Mouse (Mus musculus) stomach, embryonic 16.5 days (tissue): ENCODE measurements around the gene Ice1. TPM values are rescaled to one million over a fixed set of nuclear protein-coding genes. Genes with fewer than 3 reads are reported as not detected.

ENCODE experiments used
- ATAC-seq: fragments of 200-750 bp; cut with Nextera tagmentation; 2 replicates; pipeline ENCODE4 v1.8.0; 2017; ENCODE audit warnings: moderate number of reproducible peaks, moderate TSS enrichment; ENCODE audit not compliant: insufficient read depth, low FRiP score
- H3K27ac ChIP-seq: fragments of 300-500 bp; sonication (generic); 2 replicates; pipeline ENCODE4 v1.5.1; 2014; ENCODE audit warnings: low read length
- H3K27me3 ChIP-seq: fragments of 300-500 bp; sonication (generic); 2 replicates; pipeline ENCODE4 v1.6.1; 2014; ENCODE audit warnings: low read length, control low read depth, mixed read lengths; ENCODE audit not compliant: control insufficient read depth, insufficient read depth
- H3K36me3 ChIP-seq: fragments of 300-500 bp; sonication (generic); 2 replicates; pipeline ENCODE4 v1.6.1; 2014; ENCODE audit warnings: low read length; ENCODE audit not compliant: control insufficient read depth, insufficient read depth
- H3K4me1 ChIP-seq: fragments of 300-500 bp; sonication (generic); 2 replicates; pipeline ENCODE4 v1.6.1; 2014; ENCODE audit warnings: low read length, control low read depth, mixed read lengths; ENCODE audit not compliant: control insufficient read depth, insufficient read depth
- H3K4me2 ChIP-seq: fragments of 300-500 bp; sonication (generic); 2 replicates; pipeline ENCODE4 v1.6.1; 2014; ENCODE audit warnings: low read depth, low read length, mixed read lengths
- H3K4me3 ChIP-seq: fragments of 300-500 bp; sonication (generic); replicated peaks from 2 replicates; pipeline ENCODE4 v1.5.1; 2014; ENCODE audit warnings: mild to moderate bottlenecking, low read length
- H3K9ac ChIP-seq: fragments of 300-500 bp; sonication (generic); 2 replicates; pipeline ENCODE4 v1.6.1; 2014; ENCODE audit warnings: low read length
- H3K9me3 ChIP-seq: fragments of 300-500 bp; sonication (generic); replicated peaks from 2 replicates; pipeline ENCODE4 v1.6.1; 2016; ENCODE audit warnings: low read length, control low read depth; ENCODE audit not compliant: control insufficient read depth
- WGBS: fragments of 180-500 bp; shearing (Covaris S2); extraction: QIAGEN DNeasy Blood & Tissue Kit; methylation state at CpG from one replicate; pipeline ENCODE4 v1.1.7; 2014; 5-methylcytosine and 5-hydroxymethylcytosine counted together
- polyA plus RNA-seq: library from polyadenylated mRNA; unstranded; fragments of >200 nt; fragmentation: Nextera tagmentation; extraction: Ambion mirVana; gene quantifications from 2 replicates; pipeline ENCODE4 v1.2.1, GENCODE M21; 2015

Gene Ice1
- polyA plus RNA-seq, 1 experiment from 2014 or later, result 15.8 TPM

DNA sequence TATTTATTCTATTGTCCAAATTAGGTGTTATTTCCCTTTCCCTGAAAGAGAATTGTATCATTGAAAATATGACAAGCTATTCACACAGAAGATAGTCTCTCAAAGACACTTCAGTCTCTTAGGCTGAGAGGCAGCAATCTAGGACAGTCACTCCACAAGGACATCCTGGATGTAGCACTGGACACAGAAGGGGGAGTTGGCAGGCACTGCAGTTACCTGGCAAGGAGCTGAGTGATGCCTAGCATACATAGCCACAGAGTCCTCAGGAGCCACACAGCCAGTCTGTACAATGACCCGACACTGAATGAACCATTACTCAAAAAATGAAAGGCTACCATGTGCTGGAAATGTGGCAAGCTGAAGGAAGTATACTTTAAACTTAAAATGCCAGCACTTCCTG lies 35.9 kb downstream of the Ice1 start:
- Histone ChIP-seq H3K9ac (no peak overlapping the region), H3K4me1 (no peaks in the 10 kb centered on the region), H3K4me2 (no peak overlapping the region), H3K27ac (no peak overlapping the region), H3K4me3 (no peak overlapping the region), H3K36me3 (peaks cover 24% of the 10 kb centered on the region), H3K9me3 (no peaks in the 10 kb centered on the region), H3K27me3 (no peaks in the 10 kb centered on the region)
- no peak for ATAC-seq
- 78% methylated on average over 1 of the region's 1 CpGs for WGBS

DNA sequence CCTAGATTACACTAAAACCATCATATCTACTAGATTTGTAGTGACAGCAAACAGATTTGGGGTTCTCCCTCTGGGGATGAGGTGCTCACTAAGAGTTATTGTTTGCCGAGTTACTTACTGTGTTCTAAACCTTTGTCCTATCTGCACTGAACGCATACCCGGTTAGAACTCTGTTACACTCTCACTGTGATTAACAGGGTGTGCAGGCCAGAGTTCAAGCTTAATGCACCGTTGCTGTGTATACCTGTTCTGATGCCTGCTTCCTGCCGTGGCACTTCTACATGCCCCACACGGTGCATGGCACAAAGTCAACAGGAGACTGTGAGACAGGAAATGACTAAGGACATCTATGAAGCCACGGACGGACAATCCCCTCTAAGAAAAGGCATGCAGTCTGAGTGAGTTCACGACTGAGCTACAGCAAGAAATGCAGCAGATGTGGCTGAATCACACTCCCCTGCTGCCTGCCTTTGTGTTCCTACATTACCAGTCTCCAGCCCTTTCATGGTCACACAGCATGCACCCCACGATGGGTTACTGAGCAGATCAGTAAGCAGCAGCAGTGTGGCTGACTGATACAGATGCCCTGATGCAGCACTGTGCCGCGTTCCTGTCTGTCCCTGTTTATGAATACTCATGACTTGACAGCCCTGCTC lies 37.3 kb downstream of the Ice1 start:
- WGBS, result 84% methylated on average over 12 of the region's 12 CpGs
- no peak overlapping the region for H3K4me3 ChIP-seq
- H3K4me2 ChIP-seq, result no peak overlapping the region
- no peaks in the 10 kb centered on the region for H3K9me3 ChIP-seq
- no peaks in the 10 kb centered on the region for H3K27me3 ChIP-seq
- ATAC-seq, result no peak
- no peak overlapping the region for H3K27ac ChIP-seq
- peaks cover 37% of the 10 kb centered on the region for H3K36me3 ChIP-seq
- H3K4me1 ChIP-seq, result no peaks in the 10 kb centered on the region
- H3K9ac ChIP-seq, result no peak overlapping the region

DNA sequence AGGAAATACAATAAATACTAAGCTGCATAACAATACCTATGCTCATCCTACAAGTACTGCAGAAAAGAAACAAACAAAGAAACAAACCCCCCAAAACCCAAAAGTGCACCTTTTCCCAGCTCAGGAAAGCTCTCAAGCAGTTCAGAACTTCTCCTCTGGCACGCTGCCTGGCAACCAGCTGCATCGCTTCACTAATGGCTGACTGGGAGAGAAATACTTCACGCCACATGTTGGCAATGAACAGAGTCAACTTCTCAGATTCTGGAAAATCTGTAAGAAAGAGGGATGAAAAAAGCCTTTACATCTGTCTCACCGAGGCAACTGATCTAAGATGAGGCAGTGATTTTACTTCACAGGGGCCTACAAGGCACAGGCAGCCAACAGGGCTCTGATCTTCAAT lies 38.5 kb downstream of the Ice1 start:
- H3K27me3 ChIP-seq, result no peaks in the 10 kb centered on the region
- H3K36me3 ChIP-seq, result peaks cover 37% of the 10 kb centered on the region
- H3K27ac ChIP-seq, result no peak overlapping the region
- WGBS, result 49% methylated on average over 4 of the region's 4 CpGs
- no peak for ATAC-seq
- no peak overlapping the region for H3K4me2 ChIP-seq
- no peak overlapping the region for H3K4me3 ChIP-seq
- no peaks in the 10 kb centered on the region for H3K9me3 ChIP-seq
- no peak overlapping the region for H3K9ac ChIP-seq
- no peaks in the 10 kb centered on the region for H3K4me1 ChIP-seq

DNA sequence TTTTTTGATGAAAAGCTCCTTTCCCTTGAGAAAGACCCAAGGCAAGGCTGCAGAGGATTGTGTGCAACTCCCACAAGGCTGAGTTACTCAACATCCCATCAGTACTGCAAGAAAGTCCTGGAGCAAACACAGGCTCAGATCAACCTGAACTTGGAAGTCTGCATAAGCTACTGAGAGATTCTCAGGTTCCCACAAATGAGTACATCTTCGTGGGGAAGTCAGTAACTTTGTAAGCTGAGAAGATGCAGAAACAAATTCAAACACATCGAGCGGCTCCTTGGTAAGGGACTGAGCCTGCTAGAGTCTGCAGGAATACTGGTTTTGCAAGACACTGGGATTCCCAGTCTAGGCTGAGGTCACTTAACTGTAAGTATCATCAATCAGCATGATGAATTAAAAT lies 40.5 kb downstream of the Ice1 start:
- no peak overlapping the region for H3K27ac ChIP-seq
- H3K4me3 ChIP-seq, result no peak overlapping the region
- H3K27me3 ChIP-seq, result no peaks in the 10 kb centered on the region
- H3K9me3 ChIP-seq, result no peaks in the 10 kb centered on the region
- H3K4me2 ChIP-seq, result no peak overlapping the region
- H3K9ac ChIP-seq, result no peak overlapping the region
- 89% methylated on average over 3 of the region's 3 CpGs for WGBS
- H3K4me1 ChIP-seq, result no peaks in the 10 kb centered on the region
- H3K36me3 ChIP-seq, result peaks cover 50% of the 10 kb centered on the region
- no peak for ATAC-seq

DNA sequence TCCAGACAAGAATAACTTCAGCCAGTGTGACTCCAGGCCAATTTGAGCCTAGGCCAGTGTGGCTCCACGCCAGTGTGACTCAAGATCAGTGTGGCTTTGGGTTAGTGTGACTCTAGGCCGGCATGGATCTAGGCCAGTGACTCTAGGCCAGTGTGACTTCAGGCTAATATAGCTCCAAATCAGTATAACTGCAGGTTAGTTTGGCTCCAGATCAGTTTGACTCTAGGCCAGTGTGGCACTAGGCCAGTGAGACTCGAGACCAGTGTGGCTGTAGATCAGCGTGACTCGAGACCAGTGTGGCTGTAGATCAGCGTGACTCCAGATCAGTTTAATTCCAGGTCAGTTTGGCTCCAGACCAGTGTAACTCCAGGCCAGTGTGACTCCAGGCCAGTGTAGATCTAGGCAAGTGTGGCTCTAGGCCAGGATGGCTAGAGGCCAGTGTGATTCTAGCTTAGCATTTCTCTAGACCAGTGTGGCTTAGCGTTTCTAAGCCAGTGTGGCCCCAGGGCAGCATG lies 47.1 kb downstream of the Ice1 start:
- Histone ChIP-seq H3K9me3 (no peaks in the 10 kb centered on the region), H3K27ac (no peak overlapping the region), H3K36me3 (peaks cover 40% of the 10 kb centered on the region), H3K4me1 (no peaks in the 10 kb centered on the region), H3K4me2 (no peak overlapping the region), H3K9ac (no peak overlapping the region), H3K4me3 (no peak overlapping the region), H3K27me3 (no peaks in the 10 kb centered on the region)
- 84% methylated on average over 7 of the region's 7 CpGs for WGBS
- ATAC-seq, result no peak

DNA sequence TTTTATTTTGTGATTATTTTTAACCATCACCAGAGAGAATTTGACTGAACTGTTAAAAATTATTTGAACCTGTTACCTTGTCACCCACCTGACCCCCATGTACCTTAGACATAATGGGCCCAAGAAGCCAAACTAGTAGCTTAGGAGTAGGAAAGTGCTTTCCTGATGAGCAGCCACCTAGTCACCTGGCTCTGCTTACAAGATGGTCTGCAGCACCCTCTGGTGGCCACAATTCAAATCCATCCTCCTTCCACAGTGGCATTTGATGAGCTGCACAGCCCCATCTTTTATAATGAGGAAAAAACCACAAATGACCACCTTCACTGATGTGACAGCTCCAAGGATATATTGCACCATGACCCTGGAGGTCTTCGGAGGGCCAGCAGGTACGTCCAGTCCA lies 50.5 kb downstream of the Ice1 start:
- no peak overlapping the region for H3K9ac ChIP-seq
- peaks cover 7% of the 10 kb centered on the region; the same call in 1 of the 2 replicates for H3K36me3 ChIP-seq
- H3K27me3 ChIP-seq, result no peaks in the 10 kb centered on the region
- H3K27ac ChIP-seq, result no peak overlapping the region
- no peak overlapping the region for H3K4me2 ChIP-seq
- no peaks in the 10 kb centered on the region for H3K4me1 ChIP-seq
- 72% methylated on average over 2 of the region's 2 CpGs for WGBS
- H3K4me3 ChIP-seq, result no peak overlapping the region
- no peak for ATAC-seq
- no peaks in the 10 kb centered on the region for H3K9me3 ChIP-seq

DNA sequence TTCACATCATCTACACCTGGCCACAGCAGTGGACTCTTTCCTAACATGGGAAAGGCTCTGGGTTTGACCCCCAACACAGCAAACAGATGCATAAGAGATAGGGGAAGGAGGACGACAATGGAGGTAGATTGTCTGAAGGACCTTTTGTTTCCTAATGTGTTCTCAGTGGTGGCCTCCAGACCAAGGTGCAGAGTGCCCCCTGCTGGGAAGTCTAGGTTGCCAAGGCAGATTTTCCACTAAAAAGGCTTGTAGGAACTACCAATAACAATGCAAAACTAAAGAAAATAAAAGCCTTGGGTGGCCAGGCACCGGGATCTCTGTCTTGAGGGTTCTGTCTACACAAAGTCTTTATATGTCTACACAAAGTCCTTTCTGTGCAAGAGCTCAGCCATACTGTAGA lies 54.9 kb downstream of the Ice1 start:
- H3K9me3 ChIP-seq, result no peaks in the 10 kb centered on the region
- WGBS, result 39% methylated on average over 2 of the region's 2 CpGs
- no peak overlapping the region for H3K4me3 ChIP-seq
- no peak overlapping the region for H3K9ac ChIP-seq
- no peaks in the 10 kb centered on the region for H3K4me1 ChIP-seq
- no peaks in the 10 kb centered on the region for H3K36me3 ChIP-seq
- no peak overlapping the region for H3K4me2 ChIP-seq
- no peak for ATAC-seq
- H3K27me3 ChIP-seq, result no peaks in the 10 kb centered on the region
- no peak overlapping the region for H3K27ac ChIP-seq

DNA sequence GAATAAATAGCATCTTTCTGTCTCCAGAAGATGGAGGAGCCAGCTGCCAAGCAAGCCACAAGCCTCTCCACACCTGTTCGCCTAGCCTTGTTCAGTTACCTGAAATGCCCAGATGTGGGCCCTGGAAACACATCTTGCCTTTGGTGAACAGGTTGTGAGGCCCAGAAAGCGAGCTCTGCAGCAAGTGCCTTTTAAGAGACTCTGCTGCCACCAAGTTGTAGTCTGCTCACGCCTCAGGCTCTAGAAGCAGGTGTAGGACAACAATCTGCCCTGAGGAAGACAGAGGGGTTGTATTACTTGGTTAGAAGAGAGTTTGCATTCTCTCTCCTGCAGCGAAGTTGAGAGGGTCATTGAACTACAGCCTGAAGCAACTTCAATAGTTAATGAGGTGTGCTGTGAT lies 55.9 kb downstream of the Ice1 start:
- no peak for ATAC-seq
- no peaks in the 10 kb centered on the region for H3K27me3 ChIP-seq
- no peaks in the 10 kb centered on the region for H3K4me1 ChIP-seq
- no peak overlapping the region for H3K4me2 ChIP-seq
- 86% methylated on average over 4 of the region's 4 CpGs for WGBS
- no peaks in the 10 kb centered on the region for H3K9me3 ChIP-seq
- no peaks in the 10 kb centered on the region for H3K36me3 ChIP-seq
- no peak overlapping the region for H3K27ac ChIP-seq
- H3K9ac ChIP-seq, result no peak overlapping the region
- H3K4me3 ChIP-seq, result no peak overlapping the region

DNA sequence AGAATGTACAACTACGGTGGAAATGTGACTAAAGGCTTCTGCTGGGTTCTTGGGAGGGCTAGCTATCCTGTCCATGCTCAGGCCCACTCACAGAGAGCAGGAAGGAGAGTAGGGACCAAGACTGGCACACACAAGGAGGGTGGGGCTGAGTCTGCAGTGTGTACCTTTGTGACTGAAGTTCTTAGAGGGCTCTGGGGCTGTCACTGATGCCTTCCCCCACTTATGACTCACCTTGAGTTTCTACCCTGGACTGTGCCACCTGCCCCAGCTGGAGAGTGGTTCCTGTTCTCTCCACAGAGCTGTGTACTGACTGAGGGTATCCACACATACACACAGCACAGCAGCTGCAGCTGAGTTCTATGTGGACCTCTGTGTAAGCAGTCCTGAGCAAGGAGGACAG lies 63.2 kb downstream of the Ice1 start:
- ATAC-seq, result no peak
- no peak overlapping the region for H3K4me3 ChIP-seq
- H3K9me3 ChIP-seq, result no peaks in the 10 kb centered on the region
- no peaks in the 10 kb centered on the region for H3K4me1 ChIP-seq
- H3K36me3 ChIP-seq, result no peaks in the 10 kb centered on the region
- no peak overlapping the region for H3K27ac ChIP-seq
- no peaks in the 10 kb centered on the region for H3K27me3 ChIP-seq
- H3K9ac ChIP-seq, result no peak overlapping the region
- WGBS, result 84% methylated on average over 1 of the region's 1 CpGs
- H3K4me2 ChIP-seq, result no peak overlapping the region
